Mouse (Mus musculus) retina, embryonic 14.5 days (tissue): Measurements from ENCODE around the gene Rnf38.

Experiments
- DNase-seq: peaks from one replicate; pipeline ENCODE4 v3.0.0-alpha.2; 2015; ENCODE audit warnings: low spot score

Gene Rnf38

GRCm38 (mm10) chr4:44233713-44234003 lies at the start of gene Rnf38:
Gene Rnf38 (minus strand): TSS chr4:44233789.
- DNase-seq = no peak

- no peak for DNase-seq
Observed at GRCm38 (mm10) chr4:44281597-44282265, 48.1 kb upstream of the Rnf38 start.

- DNase-seq = no peak
Observed at GRCm38 (mm10) chr4:44271134-44271533, 37.5 kb upstream of the Rnf38 start.

- DNase-seq = no peak
Observed at GRCm38 (mm10) chr4:44269376-44269817, 35.8 kb upstream of the Rnf38 start.

- DNase-seq = no peak
Observed at GRCm38 (mm10) chr4:44267437-44267836, 33.8 kb upstream of the Rnf38 start.

GRCm38 (mm10) chr4:44265500-44265899 lies 31.9 kb upstream of the Rnf38 start:
- no peak for DNase-seq

GRCm38 (mm10) chr4:44260244-44260643 lies 26.7 kb upstream of the Rnf38 start:
- peak; percentile 81 for DNase-seq

GRCm38 (mm10) chr4:44259126-44259525 lies 25.5 kb upstream of the Rnf38 start:
- DNase-seq = no peak

- no peak for DNase-seq
Observed at GRCm38 (mm10) chr4:44254579-44254978, 21.0 kb upstream of the Rnf38 start.

- DNase-seq = peak; percentile 17
Observed at GRCm38 (mm10) chr4:44253191-44253590, 19.6 kb upstream of the Rnf38 start.

- peak; percentile 43 for DNase-seq
Observed at GRCm38 (mm10) chr4:44251966-44252916, 18.7 kb upstream of the Rnf38 start.

GRCm38 (mm10) chr4:44251521-44251920 lies 17.9 kb upstream of the Rnf38 start:
- no peak for DNase-seq

GRCm38 (mm10) chr4:44249705-44250104 lies 16.1 kb upstream of the Rnf38 start:
- no peak for DNase-seq

- peak; percentile 94 for DNase-seq
Observed at GRCm38 (mm10) chr4:44247051-44247939, 13.7 kb upstream of the Rnf38 start.

GRCm38 (mm10) chr4:44246285-44246684 lies 12.7 kb upstream of the Rnf38 start:
- DNase-seq = no peak

- DNase-seq = no peak
Observed at GRCm38 (mm10) chr4:44241638-44242037, 8.0 kb upstream of the Rnf38 start.

GRCm38 (mm10) chr4:44235946-44236345 lies 2.4 kb upstream of the Rnf38 start:
- no peak for DNase-seq

- DNase-seq = peak; percentile 91
Observed at GRCm38 (mm10) chr4:44234004-44234866, 646 bp upstream of the Rnf38 start.

- peak; percentile 67 for DNase-seq
Observed at GRCm38 (mm10) chr4:44232771-44233712, 547 bp downstream of the Rnf38 start.

GRCm38 (mm10) chr4:44225128-44225527 lies 8.5 kb downstream of the Rnf38 start:
- DNase-seq = no peak
